Mouse (Mus musculus): ENCODE measurements around the gene Zfp511.

Gene Zfp511

DNA sequence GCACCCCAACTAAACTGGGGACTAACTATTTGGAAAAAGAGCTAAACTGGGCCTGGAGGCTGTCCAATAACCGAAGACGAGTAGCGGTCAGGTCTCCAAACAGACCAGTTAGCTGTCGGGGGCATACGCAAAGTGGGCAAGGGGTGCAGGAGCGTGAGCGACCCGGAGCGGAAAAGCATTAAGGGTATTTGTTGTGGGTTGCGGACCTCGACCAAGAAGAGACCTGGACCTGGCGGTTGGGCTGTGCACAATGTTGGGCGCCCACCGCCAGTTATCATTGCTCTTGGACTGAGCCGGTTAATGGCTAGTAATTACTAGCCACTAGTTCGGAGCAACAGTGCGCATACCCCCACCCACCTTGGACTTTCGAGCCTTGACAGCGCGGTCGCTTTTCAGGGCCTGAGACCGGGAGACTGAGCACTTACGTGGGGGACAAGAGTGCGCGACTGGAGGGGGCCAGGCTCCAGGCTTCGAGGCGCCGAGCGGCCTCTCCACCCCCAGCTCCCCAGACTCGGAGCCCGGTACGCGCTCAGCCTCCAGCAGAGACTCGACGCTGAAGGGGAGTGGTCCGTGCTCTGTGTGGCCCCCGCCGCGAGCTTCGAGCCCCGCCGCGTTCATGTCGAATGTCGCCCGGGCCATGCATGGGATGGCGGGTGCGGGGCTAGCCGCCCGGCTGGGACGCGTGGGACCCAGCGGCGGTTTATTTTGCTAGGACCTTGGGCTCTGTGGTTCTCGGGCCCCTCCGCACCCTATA, 12.3 kb downstream of the Zfp511 start, which contains the start of gene Msx3:
Msx3 (minus strand) TSS at position 729 of the 754 bp plus-strand sequence.
- no peak for DNase-seq (ENCODE audit: low spot score in 2 of 2)

DNA sequence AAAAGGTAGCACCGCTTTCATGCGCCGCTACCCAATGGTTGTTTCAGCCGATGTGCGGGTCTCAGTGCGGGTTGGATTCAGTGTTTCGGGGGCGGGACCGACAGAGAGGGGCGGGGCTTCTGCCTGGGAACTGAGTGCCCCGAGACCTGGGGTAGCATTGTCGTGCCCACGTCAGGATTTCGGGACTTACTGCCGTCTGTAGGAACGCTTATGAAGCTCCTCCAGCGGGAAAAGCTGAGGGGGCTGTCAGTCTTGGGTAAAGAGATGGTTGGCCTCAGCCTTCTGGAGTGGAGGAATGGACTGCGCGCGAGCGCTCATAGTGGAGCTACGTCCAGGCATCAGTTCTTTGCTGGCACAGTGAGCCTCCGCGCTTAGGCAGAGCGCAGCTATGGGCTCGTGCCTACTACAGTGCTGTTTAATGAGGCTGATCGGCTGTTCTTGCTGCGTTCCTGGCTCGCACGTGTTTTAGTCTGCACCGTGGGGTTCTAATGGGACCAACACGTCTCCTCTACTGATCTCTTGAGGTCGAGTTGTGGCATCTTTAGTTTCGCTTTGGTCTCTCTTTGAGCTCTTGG, 13.0 kb downstream of the Zfp511 start:
- DNase-seq (ENCODE audit: low spot score in 2 of 2): no peak

DNA sequence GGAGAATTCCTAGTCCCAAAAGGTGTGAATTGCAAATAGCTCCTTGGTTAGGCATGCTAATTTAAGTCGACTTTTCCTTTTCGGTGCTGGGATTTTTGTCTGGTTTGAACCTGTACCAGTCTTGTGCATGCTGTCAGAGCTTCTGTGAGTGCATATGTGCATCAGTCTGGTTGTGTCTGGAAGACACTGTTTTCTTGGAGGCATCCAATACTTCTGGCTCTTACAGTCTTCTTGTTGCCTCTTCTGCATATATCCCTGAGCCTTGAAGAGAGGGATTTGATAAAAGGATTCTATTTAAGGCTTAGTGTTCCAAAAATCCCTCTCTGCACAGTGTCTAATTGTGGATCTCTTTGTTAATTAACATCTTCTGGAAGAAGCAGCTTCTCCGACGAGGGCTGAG, 17.9 kb downstream of the Zfp511 start:
- DNase-seq (ENCODE audit: low spot score in 2 of 2): peak in 1 of 2 experiments; percentile 77

DNA sequence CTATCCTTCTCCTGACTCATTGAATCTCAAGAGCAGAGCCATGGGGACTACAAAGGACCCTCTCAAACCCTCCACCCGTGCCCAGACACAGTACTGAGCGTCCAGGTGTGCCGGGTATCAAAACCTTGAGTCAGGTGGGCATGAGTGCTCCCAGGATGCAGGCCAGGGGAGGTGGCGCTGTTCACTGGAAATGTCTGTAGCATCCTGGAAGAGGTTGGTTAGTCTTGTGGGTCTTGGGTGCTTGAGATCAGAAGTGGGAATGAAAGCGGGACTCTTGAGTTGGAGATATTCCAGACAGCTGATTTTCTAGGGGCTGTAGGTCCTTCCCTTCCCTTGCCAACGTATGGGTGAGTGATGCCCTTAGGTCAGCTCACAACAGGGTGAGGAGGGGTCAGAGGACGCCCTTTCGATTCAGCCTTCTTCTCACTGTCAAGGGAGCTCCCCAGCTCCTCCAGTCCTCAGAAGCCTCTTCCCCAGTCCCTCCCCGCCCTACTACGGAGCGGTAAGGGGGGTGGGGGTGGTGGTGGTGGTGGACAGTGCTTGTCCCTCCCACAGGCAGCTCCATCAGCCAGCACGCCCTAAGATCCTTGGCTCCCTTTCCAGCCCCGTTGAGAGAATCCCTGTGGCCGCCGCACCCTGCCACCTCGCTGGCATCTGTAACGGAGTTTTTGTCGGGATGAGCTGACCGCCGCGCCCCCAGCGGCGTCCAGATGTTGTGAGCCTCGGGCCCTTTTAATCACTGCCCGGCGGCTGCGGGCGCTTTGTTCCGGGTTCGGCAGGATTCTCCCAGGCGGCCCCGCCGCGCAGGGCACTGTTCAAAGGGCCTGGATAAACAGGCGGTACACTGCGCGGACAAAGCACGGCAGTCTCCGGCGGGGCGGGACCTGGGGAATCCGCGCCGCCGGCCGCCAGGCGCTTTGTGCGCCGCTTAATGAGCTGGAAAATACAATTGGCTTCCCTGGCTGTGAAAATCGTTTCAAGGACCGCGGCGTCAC, 21.5 kb downstream of the Zfp511 start:
- no peak for DNase-seq (ENCODE audit: low spot score in 2 of 2)

DNA sequence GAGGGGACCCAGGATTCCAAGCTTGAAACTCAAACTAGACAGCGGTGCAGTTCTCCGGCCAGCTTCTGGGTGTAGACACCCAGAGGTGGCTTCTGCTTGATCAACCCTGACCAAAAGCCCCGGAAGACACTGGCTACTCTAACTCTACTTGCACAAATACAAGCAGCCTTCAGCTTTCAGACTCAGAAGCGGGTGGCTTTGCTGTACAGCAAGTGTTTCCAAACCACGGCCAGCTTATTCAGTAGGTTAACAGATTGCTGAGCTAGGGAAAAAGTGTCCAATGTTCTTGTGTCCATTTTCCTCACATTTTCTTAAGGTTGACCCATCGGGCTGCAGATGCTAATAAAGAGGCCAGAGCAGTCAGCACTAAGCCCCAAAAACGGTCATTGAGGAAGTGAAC, 22.3 kb downstream of the Zfp511 start:
- no peak for DNase-seq (ENCODE audit: low spot score in 2 of 2)

DNA sequence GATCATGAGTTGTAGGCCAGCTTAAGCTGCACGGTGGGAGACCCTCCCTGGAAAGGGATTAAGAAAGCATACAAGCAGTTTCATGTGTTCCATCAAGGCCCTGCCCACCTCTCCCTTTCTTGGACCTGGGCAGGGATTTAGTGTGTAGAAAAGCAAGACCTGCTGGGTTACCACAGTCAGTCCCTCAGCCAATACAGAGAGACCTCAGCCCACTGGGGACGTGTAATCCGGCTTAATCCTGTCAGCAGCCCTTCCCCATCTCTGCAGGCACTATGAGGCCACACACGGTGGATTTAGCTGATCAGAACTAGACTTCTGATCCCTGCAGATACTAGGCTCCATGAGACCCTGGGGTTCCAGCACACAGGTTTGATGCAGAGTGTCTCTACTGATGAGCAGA, 23.4 kb downstream of the Zfp511 start:
- no peak for DNase-seq (ENCODE audit: low spot score in 2 of 2)

DNA sequence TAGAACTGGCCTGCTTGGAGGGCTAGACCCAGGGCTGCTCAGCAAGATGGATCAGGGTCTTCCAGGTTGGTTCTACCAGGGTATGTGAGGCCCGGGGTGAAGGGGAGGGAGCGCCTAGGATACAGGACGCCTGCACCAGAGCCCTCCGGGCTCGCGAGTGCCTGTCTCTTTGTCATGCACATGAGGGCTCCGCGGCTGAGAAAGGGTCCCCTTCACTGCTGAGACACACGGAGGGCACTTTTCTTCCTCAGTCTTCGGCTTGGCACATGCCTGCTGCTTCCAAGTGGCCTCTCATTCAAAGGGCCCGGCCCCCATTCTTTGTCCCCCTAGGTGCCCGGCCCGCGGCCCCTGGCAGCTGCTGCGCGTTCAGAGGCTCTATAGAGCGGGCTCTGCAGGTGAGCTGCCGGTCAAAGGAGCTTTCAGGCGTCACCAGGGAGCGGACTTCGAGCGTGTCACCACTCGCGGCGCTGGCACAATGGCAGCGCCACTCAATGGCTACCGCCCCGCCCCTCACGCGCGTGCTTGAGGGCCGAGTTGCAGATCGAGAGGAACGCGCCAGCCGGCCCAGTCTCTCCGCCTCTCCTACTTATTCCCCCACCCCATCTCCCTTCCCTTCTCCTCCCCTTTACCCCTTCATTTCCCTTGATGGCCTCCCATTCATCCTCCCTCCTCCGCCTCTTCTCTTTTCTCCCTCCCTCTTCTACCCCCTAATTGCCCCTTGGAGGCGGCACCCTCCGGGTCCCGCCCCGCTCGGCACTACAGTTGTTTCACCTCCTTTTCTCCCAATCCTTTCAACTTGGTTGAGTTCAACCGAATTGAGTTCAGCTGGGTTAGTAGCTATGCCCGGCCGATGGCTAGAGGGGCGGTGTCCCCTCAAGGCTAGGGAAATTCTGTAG, 25.0 kb downstream of the Zfp511 start:
- peak; percentile 49 to 51 for DNase-seq (ENCODE audit: low spot score in 2 of 2)

DNA sequence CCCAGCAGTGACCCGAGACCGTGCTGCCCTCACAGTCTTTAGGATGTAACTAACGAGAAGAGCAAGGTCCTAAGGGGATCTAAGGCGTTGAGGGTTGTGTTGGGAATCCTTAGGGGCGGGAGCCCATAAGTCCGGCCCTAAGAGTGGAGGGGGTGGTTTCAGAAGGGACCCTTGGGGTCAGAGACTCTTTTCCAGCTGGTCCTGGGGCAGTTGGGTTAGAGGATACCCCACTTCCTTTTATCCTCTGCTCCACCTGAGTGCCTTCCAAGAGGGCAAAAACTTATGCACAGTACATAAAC, 25.6 kb downstream of the Zfp511 start:
- DNase-seq (ENCODE audit: low spot score in 2 of 2): no peak

DNA sequence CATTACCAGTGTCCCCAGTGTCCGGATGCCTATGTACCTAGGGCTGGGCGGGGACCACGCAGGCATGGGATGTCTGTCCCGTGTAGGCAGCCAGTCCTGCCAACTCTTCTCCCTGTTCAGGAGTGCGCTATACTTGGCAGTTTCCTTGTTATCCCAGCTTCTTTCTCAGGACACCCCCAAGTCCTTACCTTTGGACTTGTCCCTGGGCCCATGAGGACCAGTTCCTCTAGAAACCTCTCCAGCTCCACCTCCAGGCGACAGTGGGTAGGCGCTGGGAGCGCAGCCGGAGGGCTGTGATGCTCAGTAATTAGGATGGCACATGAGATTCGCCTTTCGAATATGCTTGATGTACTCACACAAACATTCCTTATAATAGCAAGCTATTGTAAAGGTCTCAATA, 26.1 kb downstream of the Zfp511 start:
- no peak for DNase-seq (ENCODE audit: low spot score in 2 of 2)

DNA sequence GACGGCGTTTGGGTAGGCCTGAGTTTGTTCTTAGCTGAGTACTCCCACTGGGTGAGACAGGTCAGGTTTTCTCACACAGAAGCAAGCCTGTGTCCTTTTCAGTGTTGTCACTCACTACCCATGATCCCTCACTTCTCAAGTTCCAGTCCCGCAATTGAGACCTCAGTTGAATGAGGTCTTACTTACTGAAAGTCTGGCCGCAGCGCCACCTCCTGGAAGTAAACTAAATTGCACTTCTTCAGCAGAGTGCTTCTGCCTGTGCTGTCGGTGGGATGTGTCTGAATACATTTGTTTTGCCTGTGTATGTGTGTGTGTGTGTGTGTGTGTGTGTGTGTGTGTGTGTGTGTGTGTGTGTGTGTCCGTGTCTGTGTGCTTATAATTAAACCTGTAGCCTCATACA, 26.9 kb downstream of the Zfp511 start:
- peak; percentile 85 to 86 for DNase-seq (ENCODE audit: low spot score in 2 of 2)

DNA sequence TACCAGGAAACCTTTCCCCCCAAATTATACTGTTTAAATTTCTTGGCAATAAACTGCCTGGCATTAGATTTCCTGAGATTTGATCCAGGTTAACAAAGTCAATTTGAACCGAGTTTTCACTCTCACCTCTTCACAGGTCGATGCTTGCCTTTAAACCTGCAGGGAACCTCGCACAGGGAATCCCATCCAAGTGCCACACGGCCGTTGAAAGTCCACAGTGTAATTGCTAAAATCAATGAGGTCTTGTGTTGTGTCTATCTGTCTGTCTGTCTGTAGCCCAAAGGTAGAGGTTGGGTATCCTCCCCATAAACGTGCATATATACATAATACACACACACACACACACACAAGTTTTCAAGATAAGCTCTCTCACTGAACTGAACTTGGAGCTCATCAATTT, 31.2 kb downstream of the Zfp511 start:
- DNase-seq (ENCODE audit: low spot score in 2 of 2): no peak

DNA sequence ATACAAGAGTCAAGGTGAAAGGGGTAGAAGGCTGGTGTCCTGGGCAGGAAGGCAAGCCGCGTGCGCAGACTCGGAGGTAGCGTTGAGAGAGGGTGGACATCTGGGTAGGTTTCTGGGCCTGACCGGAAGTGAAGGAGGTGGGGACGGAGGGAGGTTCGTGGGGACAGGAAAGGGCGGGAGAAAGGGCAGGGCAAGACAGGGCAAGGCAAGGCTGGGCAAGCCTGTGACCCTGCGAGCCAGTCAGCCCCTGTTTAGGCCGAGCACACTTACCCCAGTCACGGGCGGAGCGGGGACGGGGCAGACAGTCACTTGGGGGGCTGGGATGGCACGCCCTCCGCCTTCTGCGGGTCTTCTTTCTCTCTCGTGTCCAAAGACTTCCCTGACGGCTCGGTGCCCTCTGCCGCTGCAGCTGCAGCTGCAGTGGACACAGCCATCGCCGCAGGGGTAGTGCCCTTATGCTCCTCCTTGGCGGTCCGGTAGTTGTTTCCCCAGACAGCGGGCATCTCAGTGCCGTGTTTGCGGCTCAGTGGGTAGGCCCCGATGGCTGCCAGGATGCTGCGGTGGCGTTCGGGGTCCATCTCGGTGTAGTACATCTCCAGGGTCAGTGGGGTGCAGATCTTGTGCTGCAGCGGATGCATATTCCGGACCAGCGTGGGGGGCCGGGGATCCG, 34.0 kb downstream of the Zfp511 start:
- no peak for DNase-seq (ENCODE audit: low spot score in 2 of 2)

DNA sequence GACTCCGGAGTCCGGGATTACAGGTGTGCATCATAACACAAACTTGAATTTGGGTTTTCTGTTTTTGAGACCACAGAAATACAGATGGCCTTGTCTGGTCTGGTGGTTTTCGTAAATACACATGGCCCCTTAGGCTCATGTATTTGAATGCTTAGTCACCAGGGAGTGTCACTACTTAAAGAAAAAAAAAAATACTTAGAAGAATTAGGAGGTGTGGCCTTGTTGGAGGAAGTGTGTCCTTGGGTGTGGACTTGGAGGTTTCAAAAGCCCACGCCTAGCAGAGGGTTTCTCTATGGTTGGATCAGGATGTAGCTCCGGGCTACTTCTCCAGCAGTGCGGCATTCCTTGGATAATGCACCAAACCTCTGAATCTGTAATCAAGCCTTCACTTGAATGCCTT, 41.5 kb downstream of the Zfp511 start:
- DNase-seq (ENCODE audit: low spot score in 2 of 2): no peak

DNA sequence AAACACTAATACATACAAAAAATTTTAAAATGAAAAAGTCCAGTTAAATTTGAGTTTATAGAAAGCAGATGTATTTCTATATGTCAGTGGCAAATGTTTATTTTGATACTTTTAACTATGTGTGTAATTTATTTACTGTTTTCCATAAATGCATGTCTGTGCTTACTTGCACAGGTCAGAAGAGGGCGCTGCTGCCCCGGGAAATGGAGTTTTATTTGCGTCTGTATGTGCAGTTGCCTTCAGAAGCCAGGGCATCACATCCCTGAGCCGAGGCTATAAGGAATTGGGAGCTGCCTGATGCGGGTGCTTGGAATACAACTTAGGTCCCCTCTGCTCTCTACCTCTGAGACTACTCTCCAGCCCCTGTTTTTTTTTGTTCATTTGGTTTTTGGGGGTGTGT, 42.5 kb downstream of the Zfp511 start:
- peak; percentile 77 to 83 for DNase-seq (ENCODE audit: low spot score in 2 of 2)

DNA sequence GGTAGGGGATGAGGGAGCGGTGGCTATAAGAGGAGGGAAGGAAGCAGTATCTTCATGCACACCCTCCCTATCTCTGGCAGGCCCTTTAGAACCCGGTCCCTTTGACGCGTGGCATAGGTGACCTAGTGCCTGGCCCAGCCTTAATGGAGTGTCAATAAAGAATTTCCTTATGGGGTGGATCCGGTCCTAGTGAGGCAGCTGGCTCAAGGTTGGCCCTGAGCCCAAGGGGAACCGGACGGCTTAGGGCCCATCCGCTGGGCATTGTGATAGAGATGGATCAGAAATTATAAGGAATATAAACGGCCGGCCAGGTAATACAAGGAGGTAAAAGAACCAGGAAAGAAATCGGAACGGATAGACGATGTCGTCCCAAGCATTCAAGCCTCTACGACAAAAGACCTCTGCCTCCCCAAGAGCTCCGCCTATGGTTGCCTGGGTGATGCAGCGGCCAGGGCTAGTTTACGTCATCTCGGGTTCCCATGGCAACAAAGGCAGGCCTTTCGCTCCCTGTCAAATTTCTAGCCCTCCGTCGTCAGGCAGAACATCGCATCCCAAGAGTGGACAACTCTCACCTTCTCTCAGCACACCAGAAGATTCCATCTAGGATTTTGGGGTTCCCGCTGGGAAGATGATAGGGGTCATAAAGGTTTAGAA, 44.4 kb downstream of the Zfp511 start:
- DNase-seq (ENCODE audit: low spot score in 2 of 2): peak; percentile 96 to 97

DNA sequence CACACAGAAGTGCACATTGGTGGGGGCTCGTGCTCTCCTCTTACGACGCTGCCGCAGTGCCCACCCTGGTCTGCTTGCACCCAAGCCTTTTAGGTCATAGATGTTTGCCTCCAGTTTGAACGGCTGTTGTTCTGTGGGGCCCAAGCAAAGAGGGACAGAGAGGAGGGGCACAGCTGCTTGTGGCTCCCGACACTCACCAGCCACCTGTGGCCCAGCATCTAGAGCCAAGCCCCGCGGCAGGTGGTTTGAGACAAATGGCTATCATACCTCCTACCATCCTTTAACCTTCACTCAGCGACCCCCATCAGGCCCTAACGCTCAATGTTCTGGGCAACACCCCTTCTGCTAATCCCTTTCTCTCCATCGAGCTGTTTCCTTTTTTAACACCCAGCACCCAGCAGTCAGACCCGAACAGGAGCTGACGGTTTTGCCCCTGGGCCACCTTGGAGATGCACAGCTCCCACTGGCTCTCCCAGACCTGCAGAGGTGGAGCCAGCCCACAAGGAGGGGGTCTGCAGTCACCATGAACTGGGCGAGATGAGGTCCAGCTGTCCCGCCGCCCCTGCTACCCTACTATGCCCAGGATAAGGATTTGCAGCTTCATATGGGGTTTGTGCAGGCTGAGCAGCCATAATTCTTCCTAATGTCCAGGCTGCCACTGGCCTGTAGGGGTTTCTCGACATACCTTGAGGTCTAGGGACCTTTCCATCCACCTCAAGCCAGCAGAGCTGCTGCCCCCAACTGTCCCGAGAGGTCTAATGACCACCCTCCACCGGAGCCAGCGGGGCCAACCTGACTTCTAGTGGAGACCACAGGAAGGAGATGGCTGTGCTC, 45.4 kb downstream of the Zfp511 start:
- DNase-seq (ENCODE audit: low spot score in 2 of 2): peak; percentile 60 to 74

DNA sequence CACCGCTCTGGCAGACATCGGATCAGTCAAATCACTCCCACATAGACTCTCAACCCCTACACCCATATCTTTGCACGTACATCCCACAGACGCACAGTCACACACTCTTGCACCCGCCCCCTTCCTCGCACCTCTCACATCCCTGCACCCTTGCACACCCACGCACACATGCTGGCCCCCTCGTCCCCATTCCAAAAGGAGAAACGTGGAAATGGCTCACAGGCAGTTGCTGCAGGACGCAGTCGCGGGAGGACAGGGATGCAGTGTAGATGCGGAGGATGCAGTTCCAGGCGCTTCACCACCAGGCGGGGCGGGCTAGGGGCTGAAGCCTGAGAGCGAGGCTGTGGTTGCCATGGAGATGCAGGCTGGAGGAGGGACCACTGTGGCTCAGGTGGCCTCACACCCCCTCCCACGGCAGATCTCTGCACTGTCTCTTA, 46.1 kb downstream of the Zfp511 start, which contains the start of gene Caly:
Caly (minus strand) TSS at position 307 of the 437 bp plus-strand sequence.
- DNase-seq (ENCODE audit: low spot score in 2 of 2): peak; percentile 95 to 97

Data from right cerebral cortex, postnatal 10 days (tissue).